Mouse (Mus musculus) liver, postnatal 0 days (tissue): ENCODE data around the gene Gm813. TPM values are rescaled to one million over a fixed set of nuclear protein-coding genes. Genes with fewer than 3 reads are reported as not detected.
"Not testable (repeated sequence)": the region's sequence is repeated elsewhere in the genome, so short reads cannot be mapped to it uniquely, and the experiment has no call there.

Experiments
- ATAC-seq: fragments of 200-750 bp; cut with Nextera tagmentation; 2 replicates; pipeline ENCODE4 v1.8.0; 2017; ENCODE audit warnings: mild to moderate bottlenecking, moderate library complexity
- DNase-seq: peaks from one replicate; pipeline ENCODE4 v3.0.0-alpha.2; 2016
- H3K27ac ChIP-seq: fragments of 300-500 bp; sonication (generic); 2 replicates; pipeline ENCODE4 v1.5.1; 2014; ENCODE audit warnings: antibody characterized with exemption, moderate library complexity, mild to moderate bottlenecking, low read depth
- H3K27me3 ChIP-seq: fragments of 300-500 bp; sonication (generic); 2 replicates; pipeline ENCODE4 v1.6.1; 2014; ENCODE audit warnings: low read length, control low read depth, mixed read lengths; ENCODE audit not compliant: insufficient read depth
- H3K36me3 ChIP-seq: fragments of 300-500 bp; sonication (generic); replicated peaks from 2 replicates; pipeline ENCODE4 v1.6.1; 2014; ENCODE audit warnings: mild to moderate bottlenecking, control low read depth, low read length, moderate library complexity, mixed read lengths; ENCODE audit not compliant: insufficient read depth
- H3K4me1 ChIP-seq: fragments of 300-500 bp; sonication (generic); 2 replicates; pipeline ENCODE4 v1.6.1; 2014; ENCODE audit warnings: antibody characterized with exemption, mild to moderate bottlenecking, control low read depth; ENCODE audit not compliant: insufficient read depth
- H3K4me2 ChIP-seq: fragments of 300-500 bp; sonication (generic); 2 replicates; pipeline ENCODE4 v1.6.1; 2014; ENCODE audit warnings: low read depth, mild to moderate bottlenecking, low read length, moderate library complexity, mixed read lengths
- H3K4me3 ChIP-seq: fragments of 300-500 bp; sonication (generic); 2 replicates; pipeline ENCODE4 v1.5.1; 2014; ENCODE audit warnings: low read depth, low read length
- H3K9ac ChIP-seq: fragments of 300-500 bp; sonication (generic); replicated peaks from 2 replicates; pipeline ENCODE4 v1.6.1; 2014; ENCODE audit warnings: mild to moderate bottlenecking, moderate library complexity
- H3K9me3 ChIP-seq: fragments of 300-500 bp; sonication (generic); 2 replicates; pipeline ENCODE4 v1.6.1; 2016; ENCODE audit warnings: mild to moderate bottlenecking, control low read depth, low read length, mixed read lengths
- CTCF ChIP-seq: sonication (generic); IDR thresholded peaks from 2 replicates; pipeline ENCODE4 v1.5.1; 2016; ENCODE audit warnings: antibody characterized with exemption, low read depth
- EP300 ChIP-seq: IDR thresholded peaks from 2 replicates; pipeline ENCODE4 v1.6.1; 2016; ENCODE audit warnings: antibody characterized with exemption, low read depth, mild to moderate bottlenecking
- WGBS: fragments of 180-500 bp; shearing (Covaris S2); extraction: QIAGEN DNeasy Blood & Tissue Kit; methylation state at CpG from one replicate; pipeline ENCODE4 v1.1.7; 2014; ENCODE audit not compliant: insufficient replicate concordance; 5-methylcytosine and 5-hydroxymethylcytosine counted together
- polyA plus RNA-seq: library from polyadenylated mRNA; unstranded; fragments of >200 nt; fragmentation: Nextera tagmentation; extraction: Ambion mirVana; gene quantifications from 2 replicates; pipeline ENCODE4 v1.2.1, GENCODE M21; 2015

The Gm813 gene
- polyA plus RNA-seq: not detected in 2 replicates

GRCm38 (mm10) chr16:58616878-58617277 lies at the start of gene Gm813:
TSS of gene Gm813 (minus strand) at chr16:58616978.
- 79% methylated on average over 6 of the region's 6 CpGs for WGBS
- Histone ChIP-seq H3K4me2 (no peak within 1 kb of the TSS), H3K27ac (no peak within 1 kb of the TSS), H3K27me3 (no peaks in the 10 kb centered on the region), H3K4me3 (no peak within 1 kb of the TSS), H3K9me3 (no peaks in the 10 kb centered on the region), H3K36me3 (no peaks in the 10 kb centered on the region), H3K4me1 (no peaks in the 10 kb centered on the region), H3K9ac (no peak within 1 kb of the TSS)
- no peak for TF ChIP-seq EP300
- TF ChIP-seq CTCF: no peak
- no peak for DNase-seq
- no peak for ATAC-seq

GRCm38 (mm10) chr16:58665137-58665536 lies 48.4 kb upstream of the Gm813 start:
- not testable (repeated sequence) for H3K4me3 ChIP-seq, DNase-seq, H3K27me3 ChIP-seq, H3K9me3 ChIP-seq, H3K9ac ChIP-seq, H3K36me3 ChIP-seq, ATAC-seq, H3K4me2 ChIP-seq
- peaks cover 34% of the 10 kb centered on the region for H3K4me1 ChIP-seq
- 0 out of 2 replicates have a peak overlapping the region, but pooled peaks have one; percentile 14 for H3K27ac ChIP-seq

DNA sequence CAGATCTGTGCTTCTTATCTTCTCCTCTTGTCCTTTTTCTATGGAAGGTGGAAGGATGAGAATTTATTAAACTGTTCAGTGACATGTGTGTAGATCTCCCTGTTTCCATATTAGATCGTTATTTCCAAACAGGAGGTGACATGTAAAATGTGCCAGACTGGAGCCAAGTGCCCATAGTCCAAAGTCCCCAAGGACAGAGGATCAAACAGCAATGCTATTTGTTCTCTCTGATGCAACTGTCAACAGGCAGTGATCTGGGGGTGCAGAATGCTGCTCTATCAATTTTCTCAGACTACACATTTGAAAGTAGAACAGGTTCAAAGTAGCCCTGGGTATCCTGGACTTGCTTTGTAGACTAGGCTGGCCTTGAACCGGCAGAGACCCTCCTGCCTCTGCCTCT lies 47.0 kb upstream of the Gm813 start:
- no peak for TF ChIP-seq CTCF
- TF ChIP-seq EP300: peak; percentile 85
- Histone ChIP-seq H3K27me3 (no peaks in the 10 kb centered on the region), H3K27ac (peak overlapping the region; percentile 91), H3K9ac (peak overlapping the region; percentile 45; the same call in 1 of the 2 replicates), H3K4me1 (peaks cover 36% of the 10 kb centered on the region), H3K4me3 (no peak overlapping the region), H3K36me3 (no peaks in the 10 kb centered on the region), H3K9me3 (no peaks in the 10 kb centered on the region), H3K4me2 (no peak overlapping the region)
- ATAC-seq: peak; percentile 58
- DNase-seq: no peak
- 78% methylated on average over 2 of the region's 2 CpGs for WGBS

- peak overlapping the region; percentile 91 for H3K27ac ChIP-seq
- WGBS: 40% methylated on average over 5 of the region's 5 CpGs
- no peak overlapping the region for H3K4me2 ChIP-seq
Measured at GRCm38 (mm10) chr16:58663021-58663420, 46.2 kb upstream of the Gm813 start.

DNA sequence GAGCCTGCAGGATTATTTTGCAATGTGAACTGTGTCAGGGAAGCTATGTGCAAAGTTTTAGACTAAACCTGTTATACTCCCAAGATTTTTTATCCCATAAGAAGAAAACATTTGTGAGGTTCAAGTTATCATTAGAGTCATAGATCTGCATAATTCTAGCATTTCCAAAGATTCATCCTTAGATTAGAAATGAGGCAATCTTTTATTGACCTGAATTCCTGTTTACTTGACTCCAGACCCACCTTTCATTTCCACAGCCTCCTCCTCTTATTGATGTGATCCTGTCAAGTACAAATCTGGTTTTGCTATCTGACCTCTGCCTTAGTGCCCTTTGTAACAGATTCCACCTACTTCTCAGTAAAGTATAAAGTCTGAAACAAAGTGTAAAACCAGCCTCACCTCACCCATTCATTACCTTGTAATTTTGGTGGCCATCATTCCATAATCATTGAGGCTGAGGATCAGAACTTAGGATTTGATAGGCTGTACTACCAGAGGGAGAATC lies 45.6 kb upstream of the Gm813 start:
- DNase-seq (no peak), ATAC-seq (peak; percentile 66)
- peak overlapping the region; percentile 58 for H3K4me2 ChIP-seq
- no peaks in the 10 kb centered on the region for H3K36me3 ChIP-seq
- H3K9ac ChIP-seq: no peak overlapping the region; the same call in 1 of the 2 replicates
- TF ChIP-seq CTCF (no peak), EP300 (no peak)
- H3K27ac ChIP-seq: peak overlapping the region; percentile 91
- H3K27me3 ChIP-seq: no peaks in the 10 kb centered on the region
- H3K9me3 ChIP-seq: no peaks in the 10 kb centered on the region
- H3K4me3 ChIP-seq: peak overlapping the region; percentile 14; the same call in 1 of the 2 replicates
- H3K4me1 ChIP-seq: peaks cover 43% of the 10 kb centered on the region

More at GRCm38 (mm10) chr16:58663021-58663420, 46.2 kb upstream of the Gm813 start:
- TF ChIP-seq CTCF (peak; percentile 75), EP300 (peak; percentile 82)
- Histone ChIP-seq H3K36me3 (no peaks in the 10 kb centered on the region), H3K9ac (no peak overlapping the region), H3K9me3 (no peaks in the 10 kb centered on the region), H3K4me3 (no peak overlapping the region), H3K27me3 (no peaks in the 10 kb centered on the region), H3K4me1 (peaks cover 41% of the 10 kb centered on the region)
- ATAC-seq (peak; percentile 61), DNase-seq (no peak)

DNA sequence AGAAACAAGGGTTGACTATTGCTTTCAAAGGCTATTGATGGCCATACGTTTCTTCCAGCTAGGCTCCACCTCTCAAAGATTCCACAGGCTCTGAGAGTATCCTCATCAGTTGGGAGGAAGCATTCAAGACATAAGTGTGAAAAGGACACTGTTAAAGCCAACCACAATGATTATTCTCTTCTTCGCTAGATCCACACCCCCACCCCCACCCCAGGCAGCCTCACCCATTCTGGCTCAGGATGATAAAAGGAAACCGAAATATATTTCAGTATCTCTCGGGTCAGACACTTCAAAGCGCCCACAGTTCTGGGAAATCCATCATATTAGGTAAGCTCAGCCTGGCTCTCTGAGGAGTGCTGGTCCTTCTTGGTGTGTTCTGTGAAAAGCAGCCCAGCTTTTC lies 45.0 kb upstream of the Gm813 start:
- Histone ChIP-seq H3K27me3 (no peaks in the 10 kb centered on the region), H3K9me3 (no peaks in the 10 kb centered on the region), H3K4me1 (peaks cover 39% of the 10 kb centered on the region), H3K4me2 (peak overlapping the region; percentile 58), H3K9ac (peak overlapping the region; percentile 47; the same call in 1 of the 2 replicates), H3K4me3 (peak overlapping the region; percentile 14; the same call in 1 of the 2 replicates), H3K36me3 (no peaks in the 10 kb centered on the region), H3K27ac (peak overlapping the region; percentile 91)
- peak; percentile 77 for ATAC-seq
- 42% methylated on average over 5 of the region's 5 CpGs for WGBS
- DNase-seq: peak; percentile 62
- TF ChIP-seq CTCF: no peak
- peak; percentile 99 for TF ChIP-seq EP300
